Mouse (Mus musculus) kidney, postnatal 36 days (tissue): Measurements from ENCODE around the gene Vps26c.
A peak's percentile ranks its signal among the peaks of the same experiment; 100 is the strongest.
"Not testable (repeated sequence)": the region's sequence is repeated elsewhere in the genome, so short reads cannot be mapped to it uniquely, and the experiment has no call there.

ENCODE experiments used
- DNase-seq, 2 experiments: peaks; one replicate each; pipeline ENCODE4 v3.0.0; 2021 to 2022; ENCODE audit warnings: mixed read lengths in 2 of 2

Gene Vps26c

DNA sequence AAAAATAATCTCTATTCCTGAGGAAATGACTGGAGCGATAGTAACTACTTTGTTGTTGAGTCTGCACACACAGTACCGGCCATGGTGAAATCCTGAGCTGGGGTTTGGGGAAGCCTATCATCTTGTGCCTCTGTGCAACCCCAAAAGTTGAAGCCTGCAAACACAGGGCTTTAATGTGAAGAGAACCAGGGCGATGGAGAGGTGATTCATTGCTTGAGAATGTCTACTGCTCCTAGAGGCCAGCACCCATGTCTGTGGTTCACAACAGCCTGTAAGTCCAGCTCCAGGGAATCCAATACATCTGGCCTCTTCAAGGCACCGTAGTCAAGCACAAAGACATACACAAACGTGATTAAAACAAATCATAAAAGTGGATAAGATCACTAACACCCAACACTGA is 39.3 kb downstream of the Vps26c start:
- no peak for DNase-seq

DNA sequence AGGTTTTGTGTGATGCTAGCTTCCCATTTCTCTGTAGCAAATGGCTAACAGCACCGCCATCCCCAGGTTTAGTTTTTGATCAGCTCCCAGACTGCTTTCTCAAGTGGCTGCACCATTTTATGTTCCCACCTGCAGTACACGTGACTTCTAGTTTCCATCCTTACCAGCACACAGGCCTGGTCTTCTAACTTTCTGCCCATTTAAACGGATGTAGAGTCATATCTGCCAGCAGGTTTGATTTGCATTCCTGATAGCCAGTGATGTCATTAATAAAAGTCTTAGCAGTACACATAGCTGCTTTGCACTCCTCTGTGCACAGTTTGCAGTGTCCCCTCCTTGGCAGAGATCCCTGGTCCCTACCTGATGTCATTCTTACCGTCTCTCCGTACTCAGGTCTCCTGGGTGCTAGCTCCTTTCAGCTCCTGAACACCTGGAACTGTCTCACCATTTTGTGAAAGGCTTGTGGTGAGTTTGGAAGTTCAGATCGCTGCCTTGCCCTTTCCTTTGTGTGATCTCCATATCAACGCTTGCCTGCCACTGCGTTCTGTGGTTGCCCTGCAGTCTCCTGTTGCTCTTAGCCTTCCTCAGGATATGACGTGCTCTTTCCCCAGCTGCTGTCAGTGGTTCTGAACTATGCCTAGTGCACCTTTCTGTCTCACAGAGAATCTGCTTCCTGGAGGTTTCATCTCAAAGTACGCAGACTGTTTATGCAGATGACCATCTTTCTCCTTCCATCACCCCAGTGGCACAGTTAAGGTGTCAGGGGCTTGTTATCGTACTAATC is 41.7 kb downstream of the Vps26c start:
- DNase-seq: no peak

DNA sequence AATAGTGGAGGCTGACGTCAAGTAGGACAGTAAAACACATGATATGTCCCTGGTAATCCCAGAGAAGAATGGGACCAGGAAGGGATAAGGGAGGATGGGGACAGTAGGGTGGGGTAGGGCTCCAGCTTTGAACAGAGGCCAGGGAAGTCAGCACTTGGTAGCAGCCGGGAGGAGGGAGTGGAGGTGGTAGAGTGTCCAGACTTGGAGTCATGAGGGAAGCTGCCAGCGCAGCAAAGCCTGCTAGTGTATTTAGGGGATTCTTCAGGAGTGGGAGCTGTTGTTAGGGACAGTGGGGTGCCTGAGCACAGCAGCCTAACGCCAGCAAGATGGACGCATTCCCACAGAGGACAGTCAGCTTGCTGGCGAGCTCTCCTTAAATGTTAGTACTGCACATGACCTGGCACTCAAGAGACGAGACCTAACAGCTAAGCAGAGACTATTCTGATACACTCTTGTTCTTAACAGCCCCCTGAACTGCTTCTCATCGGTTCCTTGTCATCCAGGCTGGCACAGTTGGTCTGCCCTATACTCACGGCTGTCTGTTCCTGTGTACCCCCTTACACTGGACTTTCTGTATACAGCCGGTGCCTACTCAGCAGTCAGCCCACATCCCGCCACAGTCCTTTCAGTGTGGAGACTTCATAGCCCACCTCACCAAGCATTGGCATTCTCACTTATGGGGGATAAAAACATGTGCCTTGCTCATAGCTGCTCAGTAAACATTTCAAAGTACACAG is 53.4 kb downstream of the Vps26c start:
- DNase-seq: no peak

DNA sequence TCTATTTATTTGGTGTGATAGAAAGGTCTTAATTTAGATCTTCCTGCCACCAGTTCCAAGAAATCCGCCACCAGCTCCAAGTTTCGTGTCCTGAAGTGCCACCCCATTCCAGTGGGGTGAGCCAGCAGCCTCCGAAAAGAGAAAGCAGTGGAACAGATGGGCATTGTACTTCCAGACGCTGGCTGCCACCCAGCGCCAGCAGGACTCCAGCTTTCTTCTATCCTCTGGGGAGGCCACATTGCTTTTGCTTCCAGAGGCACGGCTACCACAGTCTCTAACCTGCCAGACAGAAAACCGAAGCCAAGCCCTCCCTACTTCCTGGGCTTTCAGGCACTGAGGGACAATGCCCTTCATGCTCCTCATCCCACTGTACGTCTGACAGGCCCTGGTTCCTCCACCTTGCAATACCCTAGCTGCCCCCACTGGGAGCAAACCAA is 54.1 kb downstream of the Vps26c start:
- peak; percentile 12 to 32 for DNase-seq

DNA sequence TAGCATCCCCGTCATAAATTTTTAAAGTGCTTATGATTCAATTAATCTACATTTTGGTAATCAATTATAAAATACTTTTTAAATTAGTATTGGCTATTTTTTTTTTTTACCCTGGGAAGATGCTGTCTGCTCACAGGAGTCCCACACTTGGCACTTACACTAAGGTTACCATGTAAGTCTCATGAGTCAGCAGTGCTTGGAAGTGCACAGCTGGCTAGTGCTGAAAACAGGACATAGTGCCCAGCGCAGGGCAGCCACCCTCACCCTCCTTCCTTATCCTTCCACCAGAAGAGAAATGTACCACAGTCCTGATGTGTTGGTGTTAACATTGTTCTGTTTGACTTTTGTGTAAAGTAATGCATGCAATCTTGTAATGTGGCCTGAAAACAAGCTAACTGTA is 58.2 kb downstream of the Vps26c start:
- DNase-seq: no peak

DNA sequence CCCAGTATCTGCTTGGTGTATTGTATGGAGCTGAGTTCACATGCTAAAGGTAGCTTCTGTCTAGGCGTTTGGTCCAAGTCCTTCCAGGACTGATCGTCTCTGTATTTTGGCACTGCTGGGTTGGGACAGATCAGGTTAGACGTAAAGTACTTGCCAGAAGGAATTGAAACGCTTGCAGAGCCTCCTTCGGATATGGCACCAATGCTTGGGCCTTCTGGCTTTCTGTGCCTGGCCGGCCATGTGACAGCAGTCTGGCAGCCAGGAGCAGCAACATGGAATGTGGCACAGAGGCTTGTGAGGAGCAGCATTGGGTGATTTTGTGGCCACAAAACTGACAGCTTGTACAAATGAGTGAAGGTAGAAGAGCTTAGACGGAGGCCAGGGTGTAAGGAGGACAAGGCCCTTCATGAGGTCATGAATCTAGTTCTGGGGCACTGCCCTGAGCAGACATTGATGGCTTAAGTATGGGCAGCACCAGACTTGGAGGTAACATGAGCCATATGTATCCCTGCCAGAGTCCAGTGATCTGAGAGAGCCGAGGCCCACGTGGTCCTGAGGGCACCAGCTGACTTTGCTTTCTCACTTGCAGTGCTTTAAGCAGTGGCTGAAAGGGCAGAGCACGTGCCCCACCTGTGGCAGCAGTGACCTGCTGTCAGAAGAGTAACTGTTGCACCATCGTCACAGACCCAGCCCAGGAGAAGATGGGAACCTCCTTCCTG is 59.1 kb downstream of the Vps26c start:
- DNase-seq: no peak

DNA sequence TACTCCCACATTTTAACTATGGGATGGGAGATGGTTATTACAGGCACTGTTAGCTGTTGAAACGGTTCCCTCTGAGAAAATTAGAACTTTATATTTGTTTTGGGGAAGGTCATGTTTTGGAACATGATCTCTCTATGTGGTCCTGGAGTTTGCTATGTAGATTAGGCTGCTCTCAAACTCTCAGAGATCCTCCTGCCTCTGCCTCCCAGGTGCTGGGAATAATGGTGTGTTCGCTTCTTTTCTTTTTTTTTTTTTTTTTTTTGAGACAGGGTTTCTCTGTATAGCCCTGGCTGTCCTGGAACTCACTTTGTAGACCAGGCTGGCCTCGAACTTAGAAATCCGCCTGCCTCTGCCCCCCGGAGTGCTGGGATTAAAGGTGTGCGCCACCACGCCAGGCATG is 60.3 kb downstream of the Vps26c start:
- DNase-seq: not testable (repeated sequence)

DNA sequence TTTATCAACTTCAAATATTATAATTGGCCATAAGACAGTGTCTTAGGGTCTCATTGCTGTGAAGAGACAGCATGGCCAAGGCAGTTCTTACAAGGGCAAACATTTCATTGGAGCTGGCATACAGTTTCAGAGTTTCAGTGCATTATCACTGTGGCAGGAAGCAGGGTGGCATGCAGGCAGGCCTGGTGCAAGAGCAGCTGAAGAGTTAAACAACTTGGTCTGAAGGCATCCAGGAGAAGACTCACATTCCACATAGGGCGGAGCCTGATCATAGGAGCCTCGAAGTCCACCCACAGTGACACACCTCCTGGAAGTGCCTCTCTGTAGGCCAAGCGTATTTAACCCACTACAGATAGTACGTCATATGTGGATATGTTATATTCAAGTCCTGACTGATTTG is 60.7 kb downstream of the Vps26c start:
- DNase-seq: no peak

DNA sequence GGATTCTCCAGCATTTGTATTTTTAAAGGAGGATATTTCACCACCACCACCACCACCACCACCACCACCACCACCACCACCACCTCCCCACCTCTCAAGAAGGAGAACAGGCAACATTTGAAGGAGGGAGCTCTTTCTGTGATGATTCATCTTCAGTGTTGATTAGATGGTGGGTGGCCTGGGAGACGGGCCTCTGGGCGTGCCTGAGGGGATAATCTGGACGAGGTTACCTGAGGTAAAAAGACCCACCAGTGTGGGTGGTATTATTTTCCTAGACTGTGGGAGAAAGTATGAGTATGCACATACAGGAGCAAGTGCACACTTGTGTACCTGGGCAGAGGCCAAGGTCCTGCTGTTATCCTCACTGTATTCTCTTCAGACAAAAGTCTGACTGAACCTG is 62.6 kb downstream of the Vps26c start:
- DNase-seq: no peak

DNA sequence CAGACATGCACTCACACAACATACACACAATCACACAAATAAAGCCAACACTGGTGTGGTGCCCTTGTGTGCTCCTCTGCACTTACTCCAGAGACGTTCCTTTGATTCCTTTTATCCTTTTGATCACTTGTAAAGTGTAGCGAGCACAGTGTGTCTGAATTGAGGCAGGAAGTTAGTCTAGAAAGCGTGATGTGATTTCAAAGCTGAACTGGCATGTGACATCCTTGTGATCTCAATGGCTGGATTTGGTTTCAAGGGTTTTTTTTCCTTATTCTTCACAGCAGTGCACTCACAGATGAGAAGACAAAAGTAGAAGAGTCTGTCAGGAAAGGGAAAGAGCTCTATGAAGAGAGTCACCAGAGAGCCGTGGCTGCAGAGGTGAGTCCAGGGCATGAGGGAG is 72.5 kb downstream of the Vps26c start:
- DNase-seq: no peak

DNA sequence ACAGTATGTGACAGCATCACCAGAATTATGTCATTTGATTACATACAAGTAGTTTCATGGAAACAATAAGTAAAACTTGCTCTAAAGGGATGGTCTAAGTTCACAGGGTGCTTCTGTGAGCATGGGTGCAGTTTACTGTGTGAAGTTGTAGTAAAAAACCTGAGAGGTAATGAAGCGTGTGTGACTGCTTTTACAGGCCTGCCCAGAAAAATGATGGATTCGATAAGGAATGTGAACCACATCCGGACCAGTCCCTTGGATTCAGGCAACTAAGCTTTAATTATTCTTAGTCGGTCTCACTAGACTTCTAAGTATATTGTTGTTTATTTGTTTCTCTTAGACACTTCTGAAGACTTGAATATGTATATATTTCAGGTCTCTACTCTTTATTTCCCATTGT is 73.9 kb downstream of the Vps26c start:
- no peak for DNase-seq

DNA sequence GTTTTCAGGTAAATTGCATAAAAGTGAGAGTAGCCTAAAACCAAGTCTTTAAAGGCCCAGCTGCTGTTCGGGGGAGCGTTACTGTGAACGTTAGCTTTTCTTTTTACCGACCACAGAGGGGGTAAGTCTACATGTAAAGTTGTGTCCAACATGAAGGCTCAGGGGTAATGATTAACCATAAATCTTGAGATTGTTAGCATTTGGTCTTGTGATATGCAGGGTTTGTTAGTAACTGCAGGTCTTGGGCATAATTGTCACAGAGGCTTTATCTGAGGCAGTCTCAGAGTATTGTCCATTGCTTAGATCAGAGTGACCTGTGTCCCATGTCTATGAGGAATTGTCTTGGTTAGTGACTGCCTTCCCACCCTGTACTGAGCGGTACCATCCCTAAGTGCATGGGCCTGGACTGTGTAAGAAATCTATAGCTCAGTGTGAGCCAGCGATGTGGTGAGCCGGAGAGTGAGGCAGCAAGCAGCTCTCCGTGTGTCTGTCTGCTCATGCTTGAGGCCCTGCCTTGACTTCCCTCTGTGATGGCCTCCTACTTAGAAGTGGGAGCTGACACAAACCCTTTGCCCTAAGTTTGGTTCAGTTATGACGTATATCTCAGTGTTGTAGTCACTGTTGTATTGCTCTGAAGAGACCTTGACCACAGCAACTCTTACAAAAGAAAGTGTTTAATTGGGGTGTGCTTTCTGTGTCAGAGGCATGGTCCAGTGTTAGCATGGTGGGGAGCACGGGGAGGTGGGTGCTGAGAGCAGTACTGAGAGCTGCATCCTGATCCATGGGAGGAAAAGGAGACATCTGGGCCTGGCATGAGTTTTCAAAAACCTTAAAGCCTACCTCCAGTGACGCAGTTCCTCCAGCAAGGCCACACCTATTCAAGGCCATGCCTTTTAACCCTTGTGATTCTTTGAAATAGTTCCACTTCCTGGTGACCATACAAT is 74.8 kb downstream of the Vps26c start:
- DNase-seq: peak in 1 of 2 experiments; percentile 32

DNA sequence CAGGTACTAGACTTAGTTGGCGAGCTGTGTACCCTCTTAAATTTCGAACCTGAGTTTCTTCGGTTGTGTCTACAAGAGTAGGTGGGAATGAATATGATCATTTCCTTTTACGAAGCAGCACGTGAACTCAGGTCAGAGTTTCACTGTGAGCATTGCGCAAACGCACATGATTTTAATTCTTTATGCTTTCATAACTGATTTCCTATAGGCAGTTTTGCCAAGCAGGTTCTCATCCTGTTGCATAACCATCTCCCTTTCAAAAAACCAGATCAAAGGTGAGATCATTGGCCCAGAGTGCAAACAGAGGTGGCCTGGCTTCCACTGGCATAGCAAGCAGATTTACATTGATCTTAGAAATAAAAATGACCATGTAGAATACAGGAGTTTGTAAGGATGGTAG is 77.0 kb downstream of the Vps26c start:
- DNase-seq: no peak

DNA sequence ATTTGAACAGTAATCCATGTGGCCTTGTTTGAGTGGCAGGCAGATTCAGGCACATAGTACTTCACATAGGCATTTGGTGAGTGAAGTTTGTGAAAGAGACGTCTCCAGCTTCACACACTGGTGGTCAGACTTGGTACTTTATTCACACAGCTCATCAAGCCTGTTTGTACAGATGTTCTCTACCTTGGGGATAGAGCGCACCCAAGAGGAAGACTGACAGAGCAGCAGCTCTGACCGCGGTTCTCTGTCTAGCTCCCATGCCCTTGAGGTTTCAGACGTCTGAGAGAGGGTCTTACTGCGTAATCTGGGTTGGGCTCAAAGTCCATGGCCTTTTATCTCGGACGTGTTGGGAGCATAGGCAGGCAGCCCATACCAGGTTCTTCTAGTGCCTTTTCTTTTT is 77.5 kb downstream of the Vps26c start:
- no peak for DNase-seq
